Mouse (Mus musculus) heart, embryonic 14.5 days (tissue): ENCODE results near the gene Lrrc8a. TPM values are rescaled to one million over a fixed set of nuclear protein-coding genes. Genes with fewer than 3 reads are reported as not detected.

Source experiments
- ATAC-seq: fragments of 200-750 bp; cut with Nextera tagmentation; 2 replicates; pipeline ENCODE4 v1.8.0; 2017; ENCODE audit warnings: low read depth, moderate TSS enrichment; ENCODE audit not compliant: insufficient number of reproducible peaks, insufficient read depth, low FRiP score
- H3K27ac ChIP-seq, 2 experiments: fragments of 200-500 bp in 1 of 2; fragments of 300-500 bp in 1 of 2; sonication (generic) in 1 of 2; replicated peaks in 1 of 2; 2 replicates each; pipeline ENCODE4 v1.5.1; 2012 to 2014; ENCODE audit warnings: low read depth in 2 of 2, low read length in 2 of 2, control low read depth in 1 of 2, mild to moderate bottlenecking in 1 of 2, mixed read lengths in 1 of 2; ENCODE audit not compliant: control insufficient read depth in 1 of 2, insufficient read depth in 1 of 2
- H3K27me3 ChIP-seq: fragments of 300-500 bp; sonication (generic); 2 replicates; pipeline ENCODE4 v1.6.1; 2014; ENCODE audit warnings: mild to moderate bottlenecking, low read length, control low read depth; ENCODE audit not compliant: control insufficient read depth, insufficient read depth
- H3K36me3 ChIP-seq: fragments of 300-500 bp; sonication (generic); 2 replicates; pipeline ENCODE4 v1.6.1; 2014; ENCODE audit warnings: mild to moderate bottlenecking, control low read depth, low read length, mixed read lengths; ENCODE audit not compliant: control insufficient read depth, insufficient read depth
- H3K4me1 ChIP-seq, 2 experiments: fragments of 200-500 bp in 1 of 2; fragments of 300-500 bp in 1 of 2; sonication (generic) in 1 of 2; 2 replicates each; pipeline ENCODE4 v1.6.1; 2012 to 2014; ENCODE audit warnings: low read length in 2 of 2, control low read depth in 1 of 2, mixed read lengths in 1 of 2; ENCODE audit not compliant: control insufficient read depth in 2 of 2, insufficient read depth in 2 of 2
- H3K4me2 ChIP-seq: fragments of 300-500 bp; sonication (generic); 2 replicates; pipeline ENCODE4 v1.6.1; 2014; ENCODE audit warnings: mild to moderate bottlenecking, low read length
- H3K4me3 ChIP-seq, 2 experiments: fragments of 200-500 bp in 1 of 2; fragments of 300-500 bp in 1 of 2; sonication (generic) in 1 of 2; 2 replicates each; pipeline ENCODE4 v1.5.1; 2012 to 2014; ENCODE audit warnings: low read length in 2 of 2, mild to moderate bottlenecking in 2 of 2, control low read depth in 1 of 2, low read depth in 1 of 2, moderate library complexity in 1 of 2; ENCODE audit not compliant: control insufficient read depth in 1 of 2, insufficient read depth in 1 of 2
- H3K9ac ChIP-seq: fragments of 300-500 bp; sonication (generic); 2 replicates; pipeline ENCODE4 v1.6.1; 2014; ENCODE audit warnings: mild to moderate bottlenecking, low read length
- H3K9me3 ChIP-seq: fragments of 300-500 bp; sonication (generic); 2 replicates; pipeline ENCODE4 v1.6.1; 2016; ENCODE audit warnings: low read length, control low read depth; ENCODE audit not compliant: control insufficient read depth
- WGBS: fragments of 180-500 bp; shearing (Covaris S2); extraction: QIAGEN DNeasy Blood & Tissue Kit; methylation state at CpG from one replicate; pipeline ENCODE4 v1.1.7; 2014; 5-methylcytosine and 5-hydroxymethylcytosine counted together
- polyA plus RNA-seq: library from polyadenylated mRNA; unstranded; fragments of >200 nt; fragmentation: Nextera tagmentation; extraction: Ambion mirVana; gene quantifications from 2 replicates; pipeline ENCODE4 v1.2.1, GENCODE M21; 2014

The Lrrc8a gene
- polyA plus RNA-seq, 1 experiment from 2014 or later: 52.7 TPM

GRCm38 (mm10) chr2:30257699-30258460 is 20.4 kb downstream of the Lrrc8a start:
- Histone ChIP-seq H3K36me3 (peaks cover 90% of the 10 kb centered on the region), H3K4me2 (peak overlapping the region; percentile 22), H3K27me3 (no peaks in the 10 kb centered on the region), H3K9ac (no peak overlapping the region), H3K4me1 (peaks cover 25 to 36% of the 10 kb centered on the region in 2 experiments), H3K4me3 (no peak overlapping the region), H3K9me3 (no peaks in the 10 kb centered on the region), H3K27ac (peak overlapping the region in 1 of 2 experiments; percentile 57; a peak in 3 of 4 replicates)
- no peak for ATAC-seq
- WGBS: 74% methylated on average over 7 of the region's 7 CpGs

GRCm38 (mm10) chr2:30258600-30258999 is 21.1 kb downstream of the Lrrc8a start:
- H3K9me3 ChIP-seq: no peaks in the 10 kb centered on the region
- no peak overlapping the region for H3K4me3 ChIP-seq
- H3K27ac ChIP-seq: peak overlapping the region; percentile 57 to 78
- H3K4me1 ChIP-seq: peaks cover 31 to 43% of the 10 kb centered on the region in 2 experiments
- WGBS: 32% methylated on average over 4 of the region's 4 CpGs
- H3K4me2 ChIP-seq: peak overlapping the region; percentile 22
- H3K9ac ChIP-seq: peak overlapping the region; percentile 23; the same call in 1 of the 2 replicates
- peaks cover 89% of the 10 kb centered on the region for H3K36me3 ChIP-seq
- ATAC-seq: peak; percentile 60
- H3K27me3 ChIP-seq: no peaks in the 10 kb centered on the region

GRCm38 (mm10) chr2:30259131-30260064 is 21.9 kb downstream of the Lrrc8a start:
- peaks cover 90% of the 10 kb centered on the region for H3K36me3 ChIP-seq
- WGBS: 66% methylated on average over 15 of the region's 15 CpGs
- ATAC-seq: no peak
- peak overlapping the region; percentile 57 to 78 for H3K27ac ChIP-seq
- H3K4me2 ChIP-seq: peak overlapping the region; percentile 22; the same call in 1 of the 2 replicates
- no peak overlapping the region for H3K4me3 ChIP-seq
- H3K4me1 ChIP-seq: peaks cover 35 to 48% of the 10 kb centered on the region in 2 experiments
- H3K27me3 ChIP-seq: no peaks in the 10 kb centered on the region
- no peak overlapping the region for H3K9ac ChIP-seq
- no peaks in the 10 kb centered on the region for H3K9me3 ChIP-seq

GRCm38 (mm10) chr2:30261064-30261736 is 23.7 kb downstream of the Lrrc8a start:
- WGBS: 87% methylated on average over 4 of the region's 4 CpGs
- Histone ChIP-seq H3K9me3 (no peaks in the 10 kb centered on the region), H3K4me2 (no peak overlapping the region), H3K36me3 (peaks cover 74% of the 10 kb centered on the region), H3K27me3 (no peaks in the 10 kb centered on the region), H3K9ac (no peak overlapping the region), H3K27ac (no peak overlapping the region), H3K4me3 (no peak overlapping the region), H3K4me1 (peaks cover 52 to 66% of the 10 kb centered on the region in 2 experiments)
- ATAC-seq: no peak

- Histone ChIP-seq H3K27ac (peak overlapping the region; percentile 8 to 51; a peak in 3 of 4 replicates), H3K36me3 (peaks cover 64% of the 10 kb centered on the region), H3K4me1 (peaks cover 62 to 76% of the 10 kb centered on the region in 2 experiments), H3K4me3 (no peak overlapping the region), H3K27me3 (no peaks in the 10 kb centered on the region), H3K9me3 (no peaks in the 10 kb centered on the region), H3K4me2 (no peak overlapping the region), H3K9ac (no peak overlapping the region)
- no peak for ATAC-seq
- 87% methylated on average over 18 of the region's 18 CpGs for WGBS
These were observed 24.7 kb downstream of the Lrrc8a start for GRCm38 (mm10) chr2:30261921-30262839.

GRCm38 (mm10) chr2:30262840-30263441 is 25.4 kb downstream of the Lrrc8a start:
- WGBS: 52% methylated on average over 4 of the region's 4 CpGs
- no peak overlapping the region for H3K4me2 ChIP-seq
- ATAC-seq: no peak
- no peaks in the 10 kb centered on the region for H3K9me3 ChIP-seq
- H3K36me3 ChIP-seq: peaks cover 58% of the 10 kb centered on the region
- no peaks in the 10 kb centered on the region for H3K27me3 ChIP-seq
- no peak overlapping the region for H3K9ac ChIP-seq
- H3K27ac ChIP-seq: peak overlapping the region; percentile 10 to 37; a peak in 2 of 4 replicates
- peaks cover 60 to 74% of the 10 kb centered on the region in 2 experiments for H3K4me1 ChIP-seq
- no peak overlapping the region for H3K4me3 ChIP-seq
